Mouse (Mus musculus): ENCODE results near the gene Stk39.

The Stk39 gene

GRCm38 (mm10) chr2:68298356-68298755, 173.7 kb downstream of the Stk39 start:
- in situ Hi-C loops (cut with MboI; ENCODE audit: unreplicated experiment in 2 of 2): no loop called here

- in situ Hi-C loops (cut with MboI; ENCODE audit: unreplicated experiment in 2 of 2): no loop called here
These were observed 174.1 kb downstream of the Stk39 start for GRCm38 (mm10) chr2:68297955-68298354.

- in situ Hi-C loops (cut with MboI; ENCODE audit: unreplicated experiment in 2 of 2): no loop called here
These were observed 175.3 kb downstream of the Stk39 start for GRCm38 (mm10) chr2:68296743-68297142.

- in situ Hi-C loops (cut with MboI; ENCODE audit: unreplicated experiment in 2 of 2): no loop called here
These were observed 179.3 kb downstream of the Stk39 start for GRCm38 (mm10) chr2:68292539-68293320.

GRCm38 (mm10) chr2:68291895-68292294, 180.2 kb downstream of the Stk39 start:
- in situ Hi-C loops (cut with MboI; ENCODE audit: unreplicated experiment in 2 of 2): no loop called here

GRCm38 (mm10) chr2:68289961-68290360, 182.1 kb downstream of the Stk39 start:
- in situ Hi-C loops (cut with MboI; ENCODE audit: unreplicated experiment in 2 of 2): no loop called here

GRCm38 (mm10) chr2:68289177-68289576, 182.9 kb downstream of the Stk39 start:
- in situ Hi-C loops (cut with MboI; ENCODE audit: unreplicated experiment in 2 of 2): no loop called here

GRCm38 (mm10) chr2:68288106-68288505, 184.0 kb downstream of the Stk39 start:
- in situ Hi-C loops (cut with MboI; ENCODE audit: unreplicated experiment in 2 of 2): no loop called here

- in situ Hi-C loops (cut with MboI; ENCODE audit: unreplicated experiment in 2 of 2): no loop called here
These were observed 187.7 kb downstream of the Stk39 start for GRCm38 (mm10) chr2:68284391-68284790.

GRCm38 (mm10) chr2:68283021-68283548, 189.0 kb downstream of the Stk39 start:
- in situ Hi-C loops (cut with MboI; ENCODE audit: unreplicated experiment in 2 of 2): no loop called here

- in situ Hi-C loops (cut with MboI; ENCODE audit: unreplicated experiment in 2 of 2): no loop called here
These were observed 190.5 kb downstream of the Stk39 start for GRCm38 (mm10) chr2:68281575-68281974.

- in situ Hi-C loops (cut with MboI; ENCODE audit: unreplicated experiment in 2 of 2): no loop called here
These were observed 200.8 kb downstream of the Stk39 start for GRCm38 (mm10) chr2:68271301-68271700.

GRCm38 (mm10) chr2:68270836-68271235, 201.2 kb downstream of the Stk39 start:
- in situ Hi-C loops (cut with MboI; ENCODE audit: unreplicated experiment in 2 of 2): no loop called here

- in situ Hi-C loops (cut with MboI; ENCODE audit: unreplicated experiment in 2 of 2): no loop called here
These were observed 202.4 kb downstream of the Stk39 start for GRCm38 (mm10) chr2:68269646-68270045.

GRCm38 (mm10) chr2:68264826-68265225, 207.2 kb downstream of the Stk39 start:
- in situ Hi-C loops (cut with MboI; ENCODE audit: unreplicated experiment in 2 of 2): no loop called here

- in situ Hi-C loops (cut with MboI; ENCODE audit: unreplicated experiment in 2 of 2): no loop called here
These were observed 211.2 kb downstream of the Stk39 start for GRCm38 (mm10) chr2:68260911-68261310.

GRCm38 (mm10) chr2:68257571-68257970, 214.5 kb downstream of the Stk39 start:
- in situ Hi-C loops (cut with MboI; ENCODE audit: unreplicated experiment in 2 of 2): no loop called here

GRCm38 (mm10) chr2:68256472-68256871, 215.6 kb downstream of the Stk39 start:
- in situ Hi-C loops (cut with MboI; ENCODE audit: unreplicated experiment in 2 of 2): no loop called here

GRCm38 (mm10) chr2:68254756-68255155, 217.3 kb downstream of the Stk39 start:
- in situ Hi-C loops (cut with MboI; ENCODE audit: unreplicated experiment in 2 of 2): no loop called here

GRCm38 (mm10) chr2:68253222-68253621, 218.8 kb downstream of the Stk39 start:
- in situ Hi-C loops (cut with MboI; ENCODE audit: unreplicated experiment in 2 of 2): no loop called here

GRCm38 (mm10) chr2:68252048-68252758, 219.9 kb downstream of the Stk39 start:
- in situ Hi-C loops (cut with MboI; ENCODE audit: unreplicated experiment in 2 of 2): no loop called here

- in situ Hi-C loops (cut with MboI; ENCODE audit: unreplicated experiment in 2 of 2): no loop called here
These were observed 221.2 kb downstream of the Stk39 start for GRCm38 (mm10) chr2:68250897-68251296.

Measured in v-Abl transformed pro-B cells (cell line).